Mouse (Mus musculus): ENCODE data around the gene Hist1h4f. TPM values are rescaled to one million over a fixed set of nuclear protein-coding genes. Genes with fewer than 3 reads are reported as not detected.
"Not testable (repeated sequence)": the region's sequence is repeated elsewhere in the genome, so short reads cannot be mapped to it uniquely, and the experiment has no call there.

The Hist1h4f gene
- polyA plus RNA-seq, 2 experiments: 2.8 to 21.4 TPM

- H3K4me3 ChIP-seq (replicated peaks; ENCODE audit: low read length): peak within 1 kb of the TSS; percentile 41
- TF ChIP-seq POLR2A (IDR thresholded peaks at IDR 0.05; ENCODE audit: borderline replicate concordance, extremely low read depth, insufficient read depth, insufficient read length): peak; percentile 61; the same call in 1 of the 2 replicates
- peak within 1 kb of the TSS; percentile 83 for H3K4me2 ChIP-seq (replicated peaks; ENCODE audit: low read depth, low read length, severe bottlenecking)
- H3K27me3 ChIP-seq (ENCODE audit: control insufficient read depth, insufficient read depth, low read length); H3K4me1 ChIP-seq (ENCODE audit: control insufficient read depth, insufficient read depth, low read length); H3K36me3 ChIP-seq (ENCODE audit: control insufficient read depth, insufficient read depth, low read length); H3K9me3 ChIP-seq (ENCODE audit: control insufficient read depth, low read length): not testable (repeated sequence)
- H3K9ac ChIP-seq (ENCODE audit: low read depth, low read length, severe bottlenecking): peak within 1 kb of the TSS; percentile 58
- WGBS: under 1% methylated on average over 21 of the region's 42 CpGs
- DNase-seq (ENCODE audit: low spot score) (peak; percentile 96), ATAC-seq (ENCODE audit: low FRiP score, low read depth) (peak; percentile 92)
- peak within 1 kb of the TSS; percentile 97 for H3K27ac ChIP-seq (replicated peaks; ENCODE audit: low read depth, low read length)
Measured at GRCm38 (mm10) chr13:23542999-23543607, 8.3 kb downstream of the Hist1h4f start, which contains the start of gene Hist1h2bh. Gene Hist1h2bh, minus strand, starts transcription at chr13:23543392.

DNA sequence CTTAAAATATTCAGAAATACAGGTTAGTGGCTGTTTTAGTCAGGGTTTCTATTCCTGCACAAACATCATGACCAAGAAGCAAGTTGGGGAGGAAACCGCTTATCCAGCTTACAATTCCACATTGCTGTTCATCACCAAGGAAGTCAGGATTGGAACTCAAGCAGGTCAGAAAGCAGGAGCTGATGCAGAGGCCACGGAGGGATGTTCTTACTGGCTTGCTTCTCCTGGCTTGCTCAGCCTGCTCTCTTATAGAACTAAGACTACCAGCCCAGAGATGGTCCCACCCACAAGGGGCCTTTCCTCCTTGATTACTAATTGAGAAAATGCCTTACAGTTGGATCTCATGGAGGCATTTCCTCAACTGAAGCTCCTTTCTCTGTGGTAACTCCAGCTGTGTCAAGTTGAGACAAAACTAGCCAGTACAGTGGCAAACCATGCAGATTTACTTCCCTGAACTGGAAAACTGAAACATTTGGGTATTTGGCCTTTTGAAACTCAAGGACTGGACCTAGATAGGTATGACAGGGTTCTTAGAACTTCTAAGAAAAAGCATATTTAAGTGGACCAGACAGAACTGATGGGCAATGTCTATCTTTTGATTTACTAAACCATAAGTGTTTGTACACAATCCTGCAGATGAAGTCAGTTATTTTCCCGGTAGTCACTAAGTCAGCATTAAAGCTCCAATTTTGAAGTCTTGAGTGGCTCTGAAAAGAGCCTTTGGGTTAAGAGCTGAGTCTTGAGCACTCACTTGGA is 9.0 kb downstream of the Hist1h4f start:
- not testable (repeated sequence) for H3K36me3 ChIP-seq (ENCODE audit: control insufficient read depth, insufficient read depth, low read length); ATAC-seq (ENCODE audit: low FRiP score, low read depth); H3K4me1 ChIP-seq (ENCODE audit: control insufficient read depth, insufficient read depth, low read length); H3K27me3 ChIP-seq (ENCODE audit: control insufficient read depth, insufficient read depth, low read length); H3K9me3 ChIP-seq (ENCODE audit: control insufficient read depth, low read length); DNase-seq (ENCODE audit: low spot score)
- Histone ChIP-seq H3K27ac (replicated peaks; ENCODE audit: low read depth, low read length) (peak overlapping the region; percentile 81), H3K4me2 (replicated peaks; ENCODE audit: low read depth, low read length, severe bottlenecking) (peak overlapping the region; percentile 57), H3K4me3 (replicated peaks; ENCODE audit: low read length) (peak overlapping the region; percentile 41), H3K9ac (ENCODE audit: low read depth, low read length, severe bottlenecking) (peak overlapping the region; percentile 58)
- 18% methylated on average over 3 of the region's 3 CpGs for WGBS

- no peak overlapping the region for H3K27ac ChIP-seq (replicated peaks; ENCODE audit: low read depth, low read length)
- H3K9ac ChIP-seq (ENCODE audit: low read depth, low read length, severe bottlenecking): no peak overlapping the region
- no peaks in the 10 kb centered on the region for H3K36me3 ChIP-seq (ENCODE audit: control insufficient read depth, insufficient read depth, low read length)
- H3K4me3 ChIP-seq (replicated peaks; ENCODE audit: low read length): no peak overlapping the region
- H3K27me3 ChIP-seq (ENCODE audit: control insufficient read depth, insufficient read depth, low read length): no peaks in the 10 kb centered on the region
- H3K4me2 ChIP-seq (replicated peaks; ENCODE audit: low read depth, low read length, severe bottlenecking): no peak overlapping the region
- no peaks in the 10 kb centered on the region for H3K9me3 ChIP-seq (ENCODE audit: control insufficient read depth, low read length)
- DNase-seq (ENCODE audit: low spot score): no peak
- peaks cover 2% of the 10 kb centered on the region for H3K4me1 ChIP-seq (ENCODE audit: control insufficient read depth, insufficient read depth, low read length)
- TF ChIP-seq POLR2A (IDR thresholded peaks at IDR 0.05; ENCODE audit: borderline replicate concordance, extremely low read depth, insufficient read depth, insufficient read length): no peak
- WGBS: 88% methylated on average over 3 of the region's 3 CpGs
- no peak for ATAC-seq (ENCODE audit: low FRiP score, low read depth)
Measured at GRCm38 (mm10) chr13:23541497-23541896, 10.0 kb downstream of the Hist1h4f start.

DNA sequence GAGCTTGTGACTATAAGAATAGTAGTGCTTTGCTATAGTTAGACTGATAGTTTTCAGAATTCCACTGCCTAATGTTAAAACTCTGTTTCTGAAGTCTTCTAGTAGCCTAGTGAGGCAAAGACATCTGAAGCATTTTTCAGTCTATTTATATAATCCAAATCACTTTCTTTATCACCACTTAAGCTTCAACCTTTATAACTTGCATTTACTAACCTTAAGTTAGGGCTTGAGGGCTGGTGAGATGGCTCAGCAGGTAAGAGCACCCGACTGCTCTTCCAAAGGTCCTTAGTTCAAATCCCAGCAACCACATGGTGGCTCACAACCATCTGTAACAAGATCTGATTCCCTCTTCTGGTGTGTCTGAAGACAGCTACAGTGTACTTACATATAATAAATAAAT is 11.6 kb downstream of the Hist1h4f start:
- not testable (repeated sequence) for H3K9me3 ChIP-seq (ENCODE audit: control insufficient read depth, low read length); H3K36me3 ChIP-seq (ENCODE audit: control insufficient read depth, insufficient read depth, low read length); H3K9ac ChIP-seq (ENCODE audit: low read depth, low read length, severe bottlenecking); H3K27ac ChIP-seq (replicated peaks; ENCODE audit: low read depth, low read length); H3K4me3 ChIP-seq (replicated peaks; ENCODE audit: low read length); H3K27me3 ChIP-seq (ENCODE audit: control insufficient read depth, insufficient read depth, low read length); H3K4me2 ChIP-seq (replicated peaks; ENCODE audit: low read depth, low read length, severe bottlenecking); ATAC-seq (ENCODE audit: low FRiP score, low read depth); H3K4me1 ChIP-seq (ENCODE audit: control insufficient read depth, insufficient read depth, low read length); DNase-seq (ENCODE audit: low spot score)
- WGBS: 67% methylated on average over 1 of the region's 1 CpGs

DNA sequence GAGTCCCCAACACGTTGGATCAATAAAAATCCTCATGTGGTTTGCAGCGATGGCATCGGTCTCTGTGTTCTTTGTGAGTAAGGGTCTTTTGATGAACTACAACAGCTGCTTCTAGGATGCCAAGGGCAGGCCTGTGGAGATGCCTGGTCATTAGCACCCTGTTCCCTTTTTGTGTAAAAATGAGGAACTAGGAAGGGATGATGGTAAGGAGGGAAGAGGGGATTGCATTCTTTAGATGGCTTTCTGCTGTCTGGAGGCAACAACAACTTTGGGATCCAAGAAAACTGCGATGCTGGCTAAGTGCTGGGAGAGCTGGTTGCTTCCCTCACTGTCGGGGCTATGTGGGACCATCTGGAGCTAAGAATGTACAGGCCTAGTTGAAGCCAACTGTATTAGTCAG is 13.2 kb downstream of the Hist1h4f start:
- 51% methylated on average over 5 of the region's 5 CpGs for WGBS

More for the DNA sequence above, 13.2 kb downstream of the Hist1h4f start:
- Histone ChIP-seq H3K9me3 (ENCODE audit: control insufficient read depth, low read length) (no peaks in the 10 kb centered on the region), H3K27ac (replicated peaks; ENCODE audit: low read depth, low read length) (no peak overlapping the region), H3K9ac (ENCODE audit: low read depth, low read length, severe bottlenecking) (no peak overlapping the region), H3K27me3 (ENCODE audit: control insufficient read depth, insufficient read depth, low read length) (no peaks in the 10 kb centered on the region), H3K4me2 (replicated peaks; ENCODE audit: low read depth, low read length, severe bottlenecking) (no peak overlapping the region), H3K4me3 (replicated peaks; ENCODE audit: low read length) (no peak overlapping the region), H3K36me3 (ENCODE audit: control insufficient read depth, insufficient read depth, low read length) (no peaks in the 10 kb centered on the region), H3K4me1 (ENCODE audit: control insufficient read depth, insufficient read depth, low read length) (peaks cover 11% of the 10 kb centered on the region)
- ATAC-seq (ENCODE audit: low FRiP score, low read depth) (no peak), DNase-seq (ENCODE audit: low spot score) (no peak)
- TF ChIP-seq POLR2A (IDR thresholded peaks at IDR 0.05; ENCODE audit: borderline replicate concordance, extremely low read depth, insufficient read depth, insufficient read length): no peak
